Mouse (Mus musculus): ENCODE measurements at regions not wholly inside any gene's neighbourhood (a gene's known extent, or its start where the extent isn't known, plus 50 kb on each side); places are given as distances from the start of the nearest gene placed in this dataset.
A peak's percentile ranks its signal among the peaks of the same experiment; 100 is the strongest.

- intact Hi-C loops (cut with DNase I), result no loop called here
- DNase-seq (ENCODE audit: extremely low spot score in 1 of 2, low spot score in 2 of 2), result peak in 1 of 2 experiments; percentile 37
Observed at GRCm38 (mm10) chr5:71381407-71381806, 166.6 kb downstream of the Cox7b2 start.

GRCm38 (mm10) chr5:71366196-71366858 is 181.7 kb downstream of the Cox7b2 start:
- intact Hi-C loops (cut with DNase I), result no loop called here
- DNase-seq (ENCODE audit: extremely low spot score in 1 of 2, low spot score in 2 of 2), result no peak

GRCm38 (mm10) chr5:71341512-71341911 is 206.5 kb downstream of the Cox7b2 start:
- intact Hi-C loops (cut with DNase I), result no loop called here
- no peak for DNase-seq (ENCODE audit: extremely low spot score in 1 of 2, low spot score in 2 of 2)

- DNase-seq (ENCODE audit: extremely low spot score in 1 of 2, low spot score in 2 of 2), result peak in 1 of 2 experiments; percentile 24
- intact Hi-C loops (cut with DNase I), result no loop called here
Observed at GRCm38 (mm10) chr5:71309414-71309813, 213.8 kb upstream of the Gabra2 start.

- intact Hi-C loops (cut with DNase I), result no loop called here
- peak in 1 of 2 experiments; percentile 4 for DNase-seq (ENCODE audit: extremely low spot score in 1 of 2, low spot score in 2 of 2)
Observed at GRCm38 (mm10) chr5:71262202-71262883, 166.7 kb upstream of the Gabra2 start.

- intact Hi-C loops (cut with DNase I), result no loop called here
- DNase-seq (ENCODE audit: extremely low spot score in 1 of 2, low spot score in 2 of 2), result no peak
Observed at GRCm38 (mm10) chr5:71249273-71249672, 153.6 kb upstream of the Gabra2 start.

GRCm38 (mm10) chr5:71248318-71249135 is 152.9 kb upstream of the Gabra2 start:
- DNase-seq (ENCODE audit: extremely low spot score in 1 of 2, low spot score in 2 of 2), result peak in 1 of 2 experiments; percentile 5

GRCm38 (mm10) chr5:71227615-71228014 is 132.0 kb upstream of the Gabra2 start:
- intact Hi-C loops (cut with DNase I), result no loop called here

More at GRCm38 (mm10) chr5:71248318-71249135, 152.9 kb upstream of the Gabra2 start:
- intact Hi-C loops (cut with DNase I), result no loop called here

GRCm38 (mm10) chr5:71200881-71201280 is 105.2 kb upstream of the Gabra2 start:
- no peak for DNase-seq (ENCODE audit: extremely low spot score in 1 of 2, low spot score in 2 of 2)
- intact Hi-C loops (cut with DNase I), result no loop called here

More at GRCm38 (mm10) chr5:71227615-71228014, 132.0 kb upstream of the Gabra2 start:
- DNase-seq (ENCODE audit: extremely low spot score in 1 of 2, low spot score in 2 of 2), result no peak

GRCm38 (mm10) chr5:71177316-71177715 is 81.7 kb upstream of the Gabra2 start:
- DNase-seq (ENCODE audit: extremely low spot score in 1 of 2, low spot score in 2 of 2), result no peak
- intact Hi-C loops (cut with DNase I), result no loop called here

GRCm38 (mm10) chr5:71170378-71170777 is 74.7 kb upstream of the Gabra2 start:
- DNase-seq (ENCODE audit: extremely low spot score in 1 of 2, low spot score in 2 of 2), result no peak
- intact Hi-C loops (cut with DNase I), result no loop called here

Measured in left cerebral cortex, postnatal 10 days (tissue).